Mouse (Mus musculus) urinary bladder, postnatal 36 days (tissue): ENCODE data around the gene Tmc3.

Experiments used
- DNase-seq, 2 experiments: peaks; one replicate each; pipeline ENCODE4 v3.0.0; 2022; ENCODE audit warnings: low spot score in 2 of 2, mixed read lengths in 1 of 2

Gene Tmc3

DNA sequence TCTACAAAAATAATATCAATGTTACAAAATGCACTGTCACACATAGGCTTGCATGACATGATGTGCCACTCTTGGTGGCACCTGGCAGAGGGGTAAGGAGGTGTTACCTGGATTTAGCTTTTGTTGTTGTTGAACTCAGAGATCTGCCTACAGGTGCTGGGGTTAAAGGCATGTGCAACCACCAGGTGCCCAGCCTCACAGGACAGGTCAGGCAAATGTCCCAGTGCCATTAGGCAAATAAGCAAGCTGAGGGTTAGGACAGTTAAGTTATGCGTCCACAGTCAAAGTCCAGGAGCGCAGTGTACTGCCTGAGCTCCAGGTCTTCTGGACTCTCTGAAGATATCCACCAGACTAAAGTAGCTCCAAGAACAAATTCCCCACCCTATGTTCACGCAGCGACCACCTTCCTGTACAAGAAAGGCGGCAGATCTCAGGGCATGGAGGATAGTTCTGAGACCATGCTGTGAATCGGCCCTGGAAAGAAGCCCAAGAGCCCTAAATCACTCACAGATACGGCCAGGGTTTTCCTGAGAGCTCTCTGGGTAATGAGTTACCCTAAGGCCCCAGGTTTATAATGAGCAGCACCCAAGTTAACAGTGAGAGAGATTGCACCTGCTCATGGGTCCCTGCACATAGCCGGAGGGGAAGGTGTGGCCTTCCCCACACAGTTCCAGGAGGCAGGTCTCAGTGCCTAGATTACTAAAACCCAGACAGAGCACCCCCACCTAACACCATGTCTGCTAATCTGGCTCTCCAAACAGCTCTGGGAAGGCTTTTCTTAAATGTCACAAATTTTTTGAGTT lies 53.3 kb downstream of the Tmc3 start:
- DNase-seq, result no peak

DNA sequence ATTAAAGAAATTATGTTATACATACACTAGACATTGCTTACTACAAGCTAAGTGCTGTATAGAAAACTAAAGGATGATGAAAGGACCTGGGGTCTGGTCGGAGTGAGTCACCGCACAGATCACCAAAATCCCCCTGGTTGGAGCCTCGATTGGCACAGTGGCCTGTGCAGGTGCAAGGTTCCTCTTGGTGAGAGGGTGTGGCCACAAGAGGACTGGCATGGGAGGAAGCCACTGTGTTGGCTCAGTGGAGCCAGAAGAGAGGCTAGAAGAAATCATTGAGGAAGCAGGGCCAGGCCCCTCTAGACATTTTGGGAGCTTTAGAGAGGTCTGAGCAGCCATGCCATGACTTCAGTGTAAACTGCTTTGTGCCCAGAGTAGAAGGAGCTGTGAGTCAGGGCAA lies 54.4 kb downstream of the Tmc3 start:
- no peak for DNase-seq

DNA sequence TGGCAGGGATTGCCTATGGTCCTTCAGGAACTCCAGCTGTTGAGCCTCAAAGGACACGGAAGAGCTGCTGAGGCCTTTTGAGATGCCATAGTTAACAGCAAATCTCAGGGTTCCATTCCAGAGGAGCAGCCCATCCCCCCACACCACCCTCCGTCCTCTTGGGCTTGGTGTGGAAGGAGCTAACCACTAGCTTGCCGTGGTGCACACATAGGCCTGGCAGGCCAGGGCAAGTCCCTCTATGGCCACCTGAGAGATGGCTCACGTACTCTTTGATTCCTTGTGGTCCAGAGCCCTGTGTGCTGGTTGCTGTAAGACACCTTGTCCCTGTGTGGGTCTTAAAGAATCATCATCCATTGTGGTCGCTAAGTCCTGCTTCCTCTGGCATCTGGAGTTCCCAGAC lies 55.9 kb downstream of the Tmc3 start:
- no peak for DNase-seq

DNA sequence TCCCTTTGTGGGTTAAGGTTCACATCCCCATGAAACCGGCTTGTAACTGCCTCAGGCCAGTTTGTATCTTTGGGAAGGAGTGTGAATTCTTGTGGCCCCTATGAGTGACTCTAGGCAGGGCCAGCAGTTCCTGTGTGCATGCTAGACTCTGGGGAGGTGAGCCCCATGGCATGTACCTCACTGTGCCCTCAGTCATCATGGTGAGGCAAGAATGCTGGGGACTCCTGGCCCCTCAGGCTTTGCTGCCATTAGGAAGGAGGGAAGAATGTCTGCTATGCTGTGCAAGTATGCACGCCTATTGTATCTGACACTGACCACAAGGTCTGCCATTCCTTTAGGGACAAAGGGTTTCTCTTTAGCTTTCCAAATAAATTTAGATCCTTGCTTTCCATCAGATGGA lies 56.4 kb downstream of the Tmc3 start:
- DNase-seq, result no peak

DNA sequence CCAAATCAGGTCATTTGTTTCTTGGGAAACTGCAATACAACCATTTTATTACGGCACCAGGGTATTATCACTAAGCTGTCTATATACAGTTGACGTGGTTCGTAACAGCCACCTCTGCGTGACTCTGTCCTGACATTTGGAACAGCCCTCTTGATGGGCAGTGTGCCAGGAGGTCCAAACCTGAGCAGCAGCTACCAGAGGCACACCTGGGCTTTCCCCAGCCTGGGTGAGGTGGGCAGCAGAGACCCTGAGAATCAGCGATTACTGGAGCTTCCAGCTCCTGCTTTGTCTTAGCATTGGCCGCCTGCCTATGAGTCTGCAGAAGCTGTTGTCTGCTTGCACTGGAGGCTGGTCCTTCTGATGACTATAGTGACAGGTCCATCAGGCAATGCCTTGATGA lies 58.9 kb downstream of the Tmc3 start:
- no peak for DNase-seq

DNA sequence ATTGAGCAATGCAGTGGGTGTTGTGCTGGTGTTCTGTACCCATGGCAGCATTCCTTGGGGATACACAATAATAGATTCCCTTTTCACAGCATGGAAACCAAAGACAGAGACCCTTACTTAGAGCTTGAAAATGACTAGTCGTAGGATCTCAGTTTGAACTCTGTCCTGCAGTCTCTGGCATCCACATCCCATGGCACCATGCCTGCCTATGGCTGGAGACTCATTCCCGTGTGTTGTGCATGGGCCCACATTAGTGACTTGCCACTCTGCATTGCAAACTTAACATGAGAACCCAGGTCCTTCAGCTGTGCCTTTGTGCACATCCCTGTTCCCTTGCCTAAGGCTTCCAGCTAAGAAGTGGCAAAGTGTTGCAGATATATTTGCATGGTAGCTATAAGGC lies 60.0 kb downstream of the Tmc3 start:
- DNase-seq, result no peak

DNA sequence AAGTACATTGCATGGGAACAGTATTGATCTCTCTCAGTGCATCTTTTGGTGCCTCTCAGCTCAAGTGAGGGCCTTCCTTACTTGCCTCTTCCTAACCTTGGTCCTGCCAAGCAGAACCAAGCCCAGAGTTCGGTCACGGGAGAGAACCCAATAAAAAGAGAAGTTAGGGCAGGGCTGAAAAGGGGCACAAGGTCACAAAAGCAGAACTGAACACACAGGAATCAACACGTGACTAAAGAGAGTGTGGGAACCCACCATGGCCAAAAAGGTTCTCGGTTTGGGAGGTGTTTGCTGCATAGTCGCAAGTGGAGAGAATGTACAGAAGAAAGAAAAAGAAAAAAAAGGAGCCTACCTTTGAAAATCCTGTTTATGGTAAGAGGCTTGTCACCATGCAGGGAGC lies 60.7 kb downstream of the Tmc3 start:
- no peak for DNase-seq

DNA sequence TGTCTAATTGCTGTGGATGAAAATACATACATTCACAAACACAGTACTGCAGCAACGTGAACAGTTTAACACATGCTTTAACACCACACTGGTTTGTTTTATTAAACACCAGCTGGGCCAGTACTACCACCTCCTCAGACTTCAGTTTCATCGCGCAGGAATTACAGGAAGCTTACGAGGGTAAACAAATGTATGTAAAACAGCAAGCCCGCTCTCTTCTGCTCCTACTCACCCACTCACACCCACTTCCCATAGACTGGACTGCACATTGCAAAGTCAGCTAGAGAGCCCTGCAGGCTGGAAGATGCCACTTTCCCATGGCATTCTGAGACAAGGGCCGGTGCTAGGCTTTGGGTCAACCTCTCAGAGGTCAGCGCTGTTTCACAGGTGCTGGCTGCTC lies 64.1 kb downstream of the Tmc3 start:
- DNase-seq, result no peak

DNA sequence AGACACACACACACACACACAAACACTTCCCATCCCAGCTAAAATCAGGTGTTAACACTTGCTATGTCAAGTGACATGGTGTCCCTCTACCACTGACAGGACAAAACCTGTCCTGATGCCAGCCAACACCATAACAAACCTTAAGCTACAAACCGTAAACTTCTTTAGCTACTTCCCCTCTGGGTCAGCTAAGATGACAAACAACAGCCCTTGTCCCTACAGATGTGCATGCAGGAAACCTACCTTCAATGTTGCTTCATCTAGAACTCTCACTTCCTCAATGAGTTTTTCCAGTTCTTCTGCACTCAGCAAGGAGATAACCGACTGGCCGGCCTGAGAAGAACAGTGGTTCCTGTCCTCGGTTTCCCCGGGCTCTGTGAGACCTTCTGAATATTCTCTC lies 65.9 kb downstream of the Tmc3 start:
- no peak for DNase-seq

DNA sequence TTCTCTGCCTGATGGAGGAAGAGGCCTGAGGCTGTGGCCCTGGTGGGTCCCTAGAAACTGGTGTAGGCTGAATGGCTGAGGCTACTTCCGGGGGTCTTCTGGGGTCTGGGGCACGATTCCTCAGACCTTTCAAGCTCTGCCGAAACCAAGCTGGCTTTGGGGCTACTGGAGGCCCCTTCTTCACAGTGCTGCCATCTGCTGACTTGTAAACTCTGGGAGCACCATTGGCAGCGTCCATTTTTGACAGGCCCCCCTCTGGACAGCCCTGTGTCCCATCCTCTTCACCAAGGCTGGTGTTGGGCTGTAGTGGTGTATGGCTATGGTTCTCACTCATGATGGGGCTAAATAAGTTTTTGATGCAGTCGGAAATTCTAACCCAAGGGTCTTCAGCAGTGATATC lies 67.8 kb downstream of the Tmc3 start:
- DNase-seq, result no peak

DNA sequence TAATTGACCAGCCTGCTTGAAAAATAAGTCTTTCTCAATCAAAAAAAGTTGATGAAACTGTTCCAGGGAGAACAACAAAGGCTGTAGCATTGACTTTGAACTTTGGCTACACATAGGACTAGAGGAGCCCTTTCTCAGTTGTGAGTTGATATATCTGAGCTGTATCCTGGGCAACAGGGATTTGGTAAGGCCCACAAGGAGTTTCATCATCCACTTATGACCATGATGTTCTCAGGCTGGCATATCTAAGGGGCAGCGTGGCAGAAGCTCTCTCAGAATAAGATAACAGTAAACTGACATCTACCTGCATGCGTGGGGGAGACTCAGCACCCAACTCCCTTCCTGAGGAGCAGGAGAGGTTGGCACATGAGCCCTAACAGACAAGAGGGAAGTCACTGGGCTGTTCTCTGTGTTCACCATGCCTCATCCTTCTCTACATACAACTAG lies 68.9 kb downstream of the Tmc3 start:
- no peak for DNase-seq

DNA sequence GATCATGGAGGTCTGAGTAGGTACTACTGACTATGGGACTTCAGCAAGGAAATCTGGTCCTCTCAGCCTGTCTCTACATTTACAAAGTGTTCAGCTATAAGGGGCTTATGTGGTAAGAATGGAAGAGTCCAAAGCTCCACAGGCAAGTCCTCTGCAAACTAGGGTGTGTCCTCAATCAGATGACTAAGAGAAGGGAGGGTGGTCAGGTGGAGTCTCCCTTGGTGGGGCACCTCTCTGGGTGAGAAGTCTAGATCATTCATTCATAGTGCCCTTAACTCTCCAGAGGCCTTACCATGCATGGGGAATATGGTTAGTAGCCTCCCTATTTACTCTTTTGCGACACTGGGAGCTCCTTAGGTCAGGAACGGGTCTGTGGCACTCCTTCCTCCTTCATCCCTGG lies 69.5 kb downstream of the Tmc3 start:
- DNase-seq, result no peak

DNA sequence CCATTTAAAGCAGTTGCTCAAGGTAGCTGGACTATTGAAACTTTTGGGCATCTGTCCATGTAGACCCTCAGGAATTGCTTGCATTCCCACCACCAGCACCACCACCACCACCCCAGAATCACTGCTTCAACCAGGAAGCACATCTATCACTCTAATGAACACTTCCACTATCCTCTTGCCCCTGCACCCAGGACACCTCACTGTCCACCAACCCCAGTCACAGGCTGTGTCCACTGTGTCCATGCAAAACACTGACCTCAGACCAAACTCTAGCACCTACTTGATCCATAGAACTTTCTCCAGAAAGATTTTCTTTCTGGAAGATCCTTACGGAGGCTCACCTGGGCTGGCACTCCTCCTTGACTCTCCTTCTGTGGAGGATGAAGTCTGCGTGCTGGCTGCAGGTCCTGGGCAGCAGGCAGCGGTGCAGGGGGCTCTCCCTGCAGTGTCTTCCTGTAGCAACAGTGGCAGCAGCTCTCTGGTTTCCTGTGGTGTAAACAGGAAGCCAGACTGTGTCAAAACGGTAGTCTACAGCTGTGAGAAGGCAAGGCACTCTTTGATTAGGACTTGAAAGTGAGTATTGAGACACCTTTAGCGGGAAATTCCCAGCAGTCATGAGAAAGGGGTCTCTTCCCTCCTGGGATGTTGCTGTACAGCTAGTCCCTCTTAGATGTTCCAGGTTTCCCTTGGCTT lies 70.4 kb downstream of the Tmc3 start:
- no peak for DNase-seq

DNA sequence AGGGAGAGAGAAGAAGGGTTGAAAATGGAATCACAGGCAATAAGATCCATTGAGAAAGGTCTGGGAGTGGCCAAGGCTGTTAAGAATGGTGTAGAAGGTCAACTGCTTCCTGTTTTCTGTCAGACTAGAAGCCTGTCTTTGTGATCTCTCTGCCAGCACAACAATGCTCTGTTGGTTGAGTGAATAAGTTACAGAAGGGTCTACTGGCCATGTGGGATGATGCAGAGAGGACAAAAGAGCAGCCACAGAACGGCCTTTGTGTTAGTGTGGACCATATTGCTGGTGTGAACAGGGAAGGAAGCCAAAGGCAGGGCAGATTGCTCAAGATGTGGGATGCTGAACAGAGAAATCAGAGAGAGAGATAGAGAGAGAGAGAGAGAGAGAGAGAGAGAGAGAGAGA lies 74.0 kb downstream of the Tmc3 start:
- DNase-seq, result no peak

DNA sequence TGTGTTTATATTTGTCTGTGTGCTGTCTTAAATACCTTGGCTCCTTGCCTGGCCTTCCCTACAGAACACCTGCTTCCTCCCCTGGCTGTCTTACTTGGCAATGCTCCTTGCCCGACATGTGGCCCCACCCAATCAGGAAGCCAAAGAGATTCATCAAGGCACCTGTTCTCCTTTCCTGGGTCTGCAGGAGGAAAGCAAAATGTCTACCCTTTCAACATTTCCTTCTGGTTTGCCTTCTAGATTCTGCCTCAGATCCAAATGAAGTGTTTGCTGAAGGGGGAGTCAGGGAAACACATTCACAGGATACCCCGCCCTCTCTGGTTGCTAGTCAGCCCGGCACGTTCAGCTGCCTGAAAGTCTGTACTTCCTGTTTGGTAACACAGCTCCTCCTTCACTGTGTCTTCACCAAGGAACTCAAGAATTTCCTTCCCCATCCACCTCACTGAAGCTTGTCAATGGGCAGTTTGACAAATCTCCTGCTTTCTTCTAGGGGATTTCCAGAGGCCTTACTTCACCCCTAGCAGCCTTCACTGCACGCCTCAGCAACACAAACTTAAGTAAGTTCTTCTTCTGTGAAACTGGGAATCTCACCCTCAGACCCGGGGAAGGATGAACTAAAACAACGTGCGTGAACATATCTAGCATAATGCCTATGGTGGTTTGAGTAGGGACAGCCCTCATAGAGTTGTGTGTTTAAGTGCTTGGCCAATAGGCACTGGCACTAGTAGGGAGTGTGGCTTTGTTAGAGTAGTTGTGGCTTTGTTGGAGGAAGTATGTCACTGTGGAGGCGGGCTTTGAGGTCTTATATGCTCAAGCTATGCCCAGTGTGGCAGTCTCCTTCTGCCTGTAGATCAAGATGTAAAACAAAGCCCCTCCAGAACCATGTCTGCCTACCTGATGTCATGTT lies 74.7 kb downstream of the Tmc3 start:
- no peak for DNase-seq

DNA sequence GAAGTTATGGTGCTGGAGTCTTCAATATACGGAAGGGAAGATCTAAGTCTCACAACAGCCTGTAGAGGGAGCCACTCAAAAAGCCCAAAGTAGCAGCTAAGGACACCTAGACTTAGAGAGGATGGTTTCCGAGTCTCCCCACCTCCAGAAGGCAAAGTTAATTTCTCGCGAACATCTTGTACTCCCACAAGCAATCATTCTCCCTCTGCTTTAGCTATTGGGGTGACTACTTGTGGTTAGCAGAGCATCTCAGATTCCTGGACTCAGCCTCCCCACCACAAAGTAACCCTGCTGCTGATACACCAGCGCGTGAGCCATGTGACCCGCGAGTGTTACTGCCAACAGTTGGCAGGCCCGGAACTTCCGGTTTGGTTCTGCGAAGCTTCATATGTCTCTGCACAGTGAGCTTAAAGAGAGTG lies 75.6 kb downstream of the Tmc3 start:
- DNase-seq, result no peak

DNA sequence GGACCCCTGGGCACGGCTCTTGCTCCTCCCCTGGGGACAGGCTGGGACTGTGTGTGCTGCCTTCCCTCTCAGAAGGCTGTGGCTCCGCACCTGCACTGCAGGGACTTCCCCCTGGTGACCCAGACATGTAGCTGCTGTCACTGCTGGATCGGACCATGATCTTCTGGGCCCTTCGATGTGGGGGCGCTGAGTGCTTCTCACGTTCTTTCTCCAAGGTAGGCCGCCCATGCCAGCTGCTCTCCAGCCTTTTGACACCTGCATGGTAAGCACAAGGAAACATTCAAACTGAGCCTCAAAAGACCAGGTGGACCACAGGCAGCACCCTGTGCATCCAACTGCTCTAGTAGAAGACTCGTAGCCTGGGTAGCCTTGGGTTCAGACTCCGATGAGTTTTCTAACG lies 76.3 kb downstream of the Tmc3 start:
- DNase-seq, result no peak

DNA sequence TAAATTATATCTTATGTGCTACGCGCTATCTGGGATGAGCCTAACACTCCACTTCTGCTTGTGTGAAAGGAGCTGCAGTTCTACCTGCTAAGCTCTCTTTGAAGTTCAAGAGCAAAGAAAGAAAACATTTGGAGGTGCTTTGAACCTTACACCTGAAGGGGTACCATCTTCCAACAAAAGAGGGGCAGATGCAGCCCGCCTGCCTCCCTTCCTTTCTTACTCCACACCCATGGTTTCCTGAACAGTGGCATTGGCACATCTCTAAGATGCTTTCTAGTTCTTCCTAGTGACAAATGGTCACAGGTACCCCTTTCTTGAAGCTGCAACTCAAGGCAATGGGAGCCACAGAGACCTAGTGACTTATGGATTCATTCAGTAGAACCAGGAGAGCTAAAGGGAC lies 77.0 kb downstream of the Tmc3 start:
- DNase-seq, result no peak

DNA sequence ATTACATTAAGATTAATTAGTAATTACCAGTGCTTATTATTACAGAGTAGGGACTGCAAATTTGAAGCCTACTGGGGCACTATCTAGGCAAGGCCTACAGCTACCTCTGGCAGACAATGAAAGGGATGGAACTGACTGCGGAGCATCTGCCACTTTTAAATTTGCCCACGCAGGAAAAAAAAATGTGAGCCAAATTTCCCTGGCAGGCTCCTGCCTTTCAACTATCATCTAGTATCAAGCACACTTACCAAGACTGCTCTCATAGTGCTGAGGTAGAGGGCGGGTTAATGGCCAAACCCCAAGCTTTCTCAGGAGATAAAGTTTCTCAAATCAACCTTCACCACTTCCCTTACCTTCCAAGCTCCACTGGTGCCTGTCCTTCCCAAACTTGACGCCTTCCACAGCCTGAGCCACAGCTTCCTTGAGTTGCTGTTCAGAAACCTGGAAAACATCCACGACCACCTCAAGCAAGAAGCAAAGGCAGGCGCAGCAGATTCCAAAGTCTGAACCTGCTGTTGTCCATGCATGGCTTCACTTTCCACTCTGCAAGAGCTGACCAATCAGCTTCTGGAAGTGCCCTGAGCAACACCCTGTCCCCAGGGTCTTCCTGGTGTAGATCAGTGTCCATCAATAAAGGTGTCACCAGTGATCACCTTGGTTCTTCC lies 78.1 kb downstream of the Tmc3 start:
- DNase-seq, result no peak

DNA sequence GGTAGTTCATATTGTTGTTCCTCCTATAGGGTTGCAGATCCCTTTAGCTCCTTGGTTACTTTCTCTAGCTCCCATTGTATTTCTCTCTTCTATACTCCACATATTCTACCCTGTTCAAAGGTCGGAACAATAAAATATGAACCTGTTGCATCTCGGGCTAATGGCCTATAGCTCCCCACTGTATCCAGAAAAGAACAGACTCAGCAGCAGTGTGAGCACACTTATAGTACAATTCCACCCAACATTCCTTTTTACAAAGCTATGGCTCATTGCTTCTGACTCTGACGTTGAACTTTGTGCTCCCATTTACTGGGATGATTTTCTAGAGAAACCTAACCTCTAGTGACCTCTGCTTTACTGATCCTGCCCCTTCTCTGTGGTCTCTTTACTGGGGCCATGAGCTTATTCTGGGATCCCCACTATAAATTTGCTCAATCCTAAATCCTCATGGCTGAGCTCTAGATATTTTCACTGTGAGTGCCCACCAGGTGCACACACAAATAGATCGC lies 81.4 kb downstream of the Tmc3 start:
- DNase-seq, result no peak

DNA sequence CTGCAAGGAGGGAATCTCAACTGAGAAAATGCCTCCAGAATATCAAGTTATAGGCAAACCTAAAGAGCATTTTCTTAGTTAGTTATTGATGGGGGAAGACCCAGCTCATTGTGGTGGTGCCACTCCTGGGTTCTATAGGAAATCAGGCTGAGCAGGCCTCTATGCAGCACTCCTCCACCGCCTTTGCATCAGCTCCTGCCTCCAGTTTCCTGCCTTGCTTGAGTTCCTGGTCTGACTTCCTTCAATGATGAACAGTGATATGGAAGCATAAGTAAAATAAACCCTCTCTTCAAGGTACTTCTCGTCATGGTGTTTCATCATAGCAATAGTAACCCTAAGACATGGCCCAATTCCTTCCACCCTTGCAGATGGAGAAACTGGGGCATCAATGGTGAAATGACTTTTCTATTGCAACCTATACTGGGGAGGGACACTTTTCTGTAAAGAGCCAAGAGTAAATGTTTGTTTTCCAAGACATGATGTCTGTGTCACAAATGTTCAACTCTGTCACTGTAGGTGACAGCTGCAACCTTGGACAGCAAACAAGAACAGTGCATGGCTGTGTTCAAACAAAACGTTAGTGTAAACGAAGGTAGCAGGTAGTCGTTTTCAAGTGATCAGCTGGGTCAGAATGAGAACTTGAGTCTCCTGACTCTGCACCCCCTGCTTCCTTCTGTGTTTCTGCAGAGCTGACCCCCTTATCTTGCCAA lies 83.4 kb downstream of the Tmc3 start:
- DNase-seq, result no peak
